Mouse (Mus musculus) spleen, adult 2 months (tissue): ENCODE measurements around the gene Lzts2.

Experiments used
- CTCF ChIP-seq: fragments of 200-500 bp; IDR thresholded peaks from 2 replicates; pipeline ENCODE4 v1.5.1; 2011; ENCODE audit warnings: mild to moderate bottlenecking, inconsistent platforms; ENCODE audit not compliant: insufficient read depth, insufficient read length, insufficient replicate concordance; ENCODE audit errors: extremely low read depth
- POLR2A ChIP-seq: fragments of 200-500 bp; IDR thresholded peaks from 2 replicates; pipeline ENCODE4 v1.6.1; 2011; ENCODE audit warnings: low read depth, low read length, inconsistent platforms

DNA sequence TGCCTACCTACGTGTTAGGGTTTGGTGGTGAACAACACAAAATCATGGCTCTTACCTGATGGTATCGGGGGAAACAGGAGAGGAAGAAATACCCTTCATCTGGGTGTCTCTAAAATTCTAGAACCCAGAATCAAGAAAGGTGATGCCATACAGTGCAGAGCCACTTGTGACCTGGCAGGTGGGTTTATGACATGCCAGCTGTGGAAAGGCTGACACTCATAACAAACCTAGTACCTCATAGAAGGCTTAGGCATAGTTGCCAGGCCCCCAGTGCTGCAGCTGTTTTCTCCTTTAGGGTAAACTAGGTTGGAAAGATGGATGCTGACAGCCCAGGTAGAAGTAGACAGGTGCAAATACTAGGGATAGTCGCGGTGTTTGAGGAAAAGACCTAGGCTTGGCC lies 29.8 kb upstream of the Lzts2 start:
- no peak for TF ChIP-seq CTCF
- TF ChIP-seq POLR2A = no peak
